Mouse (Mus musculus) G1E (cell line): ENCODE results near the gene Fbxo39.

Experiments
- CTCF ChIP-seq: IDR thresholded peaks from 2 replicates; pipeline ENCODE4 v1.5.1; 2012; ENCODE audit warnings: low read depth, low read length, inconsistent platforms, mixed read lengths
- GATA1 ChIP-seq: IDR thresholded peaks from 2 replicates; pipeline ENCODE4 v1.6.1; 2012; ENCODE audit warnings: borderline replicate concordance, low read length, inconsistent platforms, mixed read lengths
- GATA2 ChIP-seq: IDR thresholded peaks from 2 replicates; pipeline ENCODE4 v1.6.1; 2012; ENCODE audit warnings: low read depth, low read length, inconsistent platforms, borderline replicate concordance
- POLR2AphosphoS5 ChIP-seq: IDR thresholded peaks from 2 replicates; pipeline ENCODE4 v1.6.1; 2012; ENCODE audit warnings: low read depth, low read length, inconsistent platforms; ENCODE audit not compliant: insufficient replicate concordance
- TAL1 ChIP-seq: conservative IDR thresholded peaks from 2 replicates; pipeline ENCODE4 v1.6.1; 2012; ENCODE audit warnings: low read depth, low read length, inconsistent platforms, mixed read lengths

DNA sequence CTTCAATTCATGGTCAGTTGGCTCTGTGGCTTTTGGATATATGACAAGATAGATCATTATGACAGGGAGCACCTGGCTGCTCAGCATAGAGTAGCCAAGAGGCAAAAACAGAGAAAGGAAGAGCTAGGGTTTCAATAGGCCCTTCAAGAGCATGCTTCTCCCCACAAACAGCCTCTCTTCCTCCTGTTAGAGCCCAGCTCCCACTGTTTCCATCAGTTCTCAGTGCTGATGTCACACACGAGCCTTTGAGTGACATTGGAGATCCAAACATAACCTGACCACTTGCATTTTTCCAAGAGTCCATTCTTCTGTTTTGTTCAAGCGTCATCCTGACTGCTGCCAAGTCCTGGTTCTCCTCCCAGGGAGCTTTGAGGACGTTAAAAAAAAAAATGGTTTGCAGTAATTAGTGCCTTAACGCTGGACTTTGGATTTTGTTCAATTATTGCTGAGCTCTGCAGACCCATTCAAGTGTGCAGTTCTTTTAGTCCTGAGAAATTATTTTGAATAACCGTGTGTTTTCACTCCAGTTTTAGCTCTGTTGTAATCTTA lies 32.3 kb upstream of the Fbxo39 start:
- no peak for TF ChIP-seq CTCF
- TF ChIP-seq TAL1: no peak
- no peak for TF ChIP-seq POLR2AphosphoS5
- TF ChIP-seq GATA1: no peak
- no peak for TF ChIP-seq GATA2
